Mouse (Mus musculus) stomach, postnatal 0 days (tissue): ENCODE results near the gene Slc22a23. TPM values are rescaled to one million over a fixed set of nuclear protein-coding genes. Genes with fewer than 3 reads are reported as not detected.

Experiments
- ATAC-seq: fragments of 200-750 bp; cut with Nextera tagmentation; 2 replicates; pipeline ENCODE4 v1.8.0; 2017; ENCODE audit not compliant: low FRiP score, low TSS enrichment
- DNase-seq: peaks from one replicate; pipeline ENCODE4 v3.0.0-alpha.2; 2016; ENCODE audit warnings: low spot score
- H3K27ac ChIP-seq: fragments of 300-500 bp; sonication (generic); replicated peaks from 2 replicates; pipeline ENCODE4 v1.5.1; 2014; ENCODE audit warnings: mild to moderate bottlenecking, control low read depth
- H3K27me3 ChIP-seq: fragments of 300-500 bp; sonication (generic); 2 replicates; pipeline ENCODE4 v1.6.1; 2014; ENCODE audit warnings: low read length; ENCODE audit not compliant: control insufficient read depth, insufficient read depth
- H3K36me3 ChIP-seq: fragments of 300-500 bp; sonication (generic); 2 replicates; pipeline ENCODE4 v1.6.1; 2014; ENCODE audit warnings: low read length, mixed read lengths; ENCODE audit not compliant: control insufficient read depth, insufficient read depth
- H3K4me1 ChIP-seq: fragments of 300-500 bp; sonication (generic); replicated peaks from 2 replicates; pipeline ENCODE4 v1.6.1; 2014; ENCODE audit warnings: antibody characterized with exemption; ENCODE audit not compliant: control insufficient read depth, insufficient read depth
- H3K4me2 ChIP-seq: fragments of 300-500 bp; sonication (generic); replicated peaks from 2 replicates; pipeline ENCODE4 v1.6.1; 2014; ENCODE audit warnings: low read depth, mild to moderate bottlenecking, control low read depth, moderate library complexity
- H3K4me3 ChIP-seq: fragments of 300-500 bp; sonication (generic); 2 replicates; pipeline ENCODE4 v1.5.1; 2014; ENCODE audit warnings: low read depth, low read length, control low read depth
- H3K9ac ChIP-seq: fragments of 300-500 bp; sonication (generic); 2 replicates; pipeline ENCODE4 v1.6.1; 2014; ENCODE audit warnings: mild to moderate bottlenecking, low read length, control low read depth, mixed read lengths
- H3K9me3 ChIP-seq: fragments of 300-500 bp; sonication (generic); 2 replicates; pipeline ENCODE4 v1.6.1; 2016; ENCODE audit warnings: low read length; ENCODE audit not compliant: control insufficient read depth
- CTCF ChIP-seq: IDR thresholded peaks from 2 replicates; pipeline ENCODE4 v1.5.1; 2016; ENCODE audit warnings: antibody characterized with exemption, low read depth, mild to moderate bottlenecking, moderate library complexity
- EP300 ChIP-seq: optimal IDR thresholded peaks from 2 replicates; pipeline ENCODE3; 2016; ENCODE audit warnings: antibody characterized with exemption
- WGBS: fragments of 180-500 bp; shearing (Covaris S2); extraction: QIAGEN DNeasy Blood & Tissue Kit; methylation state at CpG from one replicate; pipeline ENCODE4 v1.1.7; 2014; 5-methylcytosine and 5-hydroxymethylcytosine counted together
- polyA plus RNA-seq: library from polyadenylated mRNA; unstranded; fragments of >200 nt; fragmentation: Nextera tagmentation; extraction: Ambion mirVana; gene quantifications from 2 replicates; pipeline ENCODE4 v1.2.1, GENCODE M21; 2015

Gene Slc22a23
- polyA plus RNA-seq, 1 experiment from 2014 or later = 6.9 TPM

- Histone ChIP-seq H3K4me2 (no peak overlapping the region), H3K9ac (no peak overlapping the region), H3K9me3 (no peaks in the 10 kb centered on the region), H3K4me1 (no peaks in the 10 kb centered on the region), H3K4me3 (no peak overlapping the region), H3K36me3 (no peaks in the 10 kb centered on the region), H3K27me3 (no peaks in the 10 kb centered on the region), H3K27ac (no peak overlapping the region)
- WGBS = 85% methylated on average over 4 of the region's 4 CpGs
- no peak for DNase-seq
- TF ChIP-seq EP300 (no peak), CTCF (no peak)
- ATAC-seq = no peak
Observed at GRCm38 (mm10) chr13:34375145-34375544, 30.2 kb upstream of the Slc22a23 start.

- Histone ChIP-seq H3K4me3 (no peak overlapping the region), H3K9me3 (no peaks in the 10 kb centered on the region), H3K4me2 (no peak overlapping the region), H3K9ac (no peak overlapping the region), H3K4me1 (no peaks in the 10 kb centered on the region), H3K27me3 (no peaks in the 10 kb centered on the region), H3K36me3 (no peaks in the 10 kb centered on the region), H3K27ac (no peak overlapping the region)
- WGBS = 80% methylated on average over 5 of the region's 5 CpGs
- ATAC-seq = no peak
- no peak for DNase-seq
- TF ChIP-seq CTCF = no peak
- TF ChIP-seq EP300 = no peak
Observed at GRCm38 (mm10) chr13:34372870-34373478, 28.0 kb upstream of the Slc22a23 start.

- no peak for ATAC-seq
- 78% methylated on average over 6 of the region's 6 CpGs for WGBS
- Histone ChIP-seq H3K9ac (no peak overlapping the region), H3K36me3 (no peaks in the 10 kb centered on the region), H3K27ac (no peak overlapping the region), H3K4me1 (no peaks in the 10 kb centered on the region), H3K27me3 (no peaks in the 10 kb centered on the region), H3K4me2 (no peak overlapping the region), H3K9me3 (no peaks in the 10 kb centered on the region), H3K4me3 (no peak overlapping the region)
- no peak for DNase-seq
- TF ChIP-seq CTCF (no peak), EP300 (no peak)
Observed at GRCm38 (mm10) chr13:34371951-34372869, 27.2 kb upstream of the Slc22a23 start.

- DNase-seq (no peak), ATAC-seq (no peak)
- H3K36me3 ChIP-seq = no peaks in the 10 kb centered on the region
- no peak overlapping the region for H3K27ac ChIP-seq
- 78% methylated on average over 4 of the region's 4 CpGs for WGBS
- no peaks in the 10 kb centered on the region for H3K9me3 ChIP-seq
- no peak overlapping the region for H3K9ac ChIP-seq
- H3K4me3 ChIP-seq = no peak overlapping the region
- no peak for TF ChIP-seq EP300
- no peak for TF ChIP-seq CTCF
- H3K4me1 ChIP-seq = no peaks in the 10 kb centered on the region
- H3K27me3 ChIP-seq = no peaks in the 10 kb centered on the region
- no peak overlapping the region for H3K4me2 ChIP-seq
Observed at GRCm38 (mm10) chr13:34370281-34370825, 25.4 kb upstream of the Slc22a23 start.

GRCm38 (mm10) chr13:34365226-34365625 lies 20.2 kb upstream of the Slc22a23 start:
- no peak for ATAC-seq

More at GRCm38 (mm10) chr13:34365226-34365625, 20.2 kb upstream of the Slc22a23 start:
- Histone ChIP-seq H3K4me3 (no peak overlapping the region), H3K4me2 (no peak overlapping the region), H3K27me3 (no peaks in the 10 kb centered on the region), H3K9ac (no peak overlapping the region), H3K9me3 (no peaks in the 10 kb centered on the region), H3K4me1 (no peaks in the 10 kb centered on the region), H3K36me3 (no peaks in the 10 kb centered on the region), H3K27ac (no peak overlapping the region)
- no peak for TF ChIP-seq EP300
- TF ChIP-seq CTCF = no peak
- 55% methylated on average over 1 of the region's 1 CpGs for WGBS
- no peak for DNase-seq
